Mouse (Mus musculus) kidney, postnatal 36 days (tissue): Measurements from ENCODE around the gene Gpr180.

Source experiments
- DNase-seq, 2 experiments: peaks; one replicate each; pipeline ENCODE4 v3.0.0; 2021 to 2022; ENCODE audit warnings: mixed read lengths in 2 of 2

Gene Gpr180

GRCm38 (mm10) chr14:118212188-118212804 lies 75.3 kb downstream of the Gpr180 start:
- no peak for DNase-seq
